Mouse (Mus musculus): Measurements from ENCODE around the gene Olfr911-ps1. TPM values are rescaled to one million over a fixed set of nuclear protein-coding genes. Genes with fewer than 3 reads are reported as not detected.

Gene Olfr911-ps1
- total RNA-seq (2021) = not detected

DNA sequence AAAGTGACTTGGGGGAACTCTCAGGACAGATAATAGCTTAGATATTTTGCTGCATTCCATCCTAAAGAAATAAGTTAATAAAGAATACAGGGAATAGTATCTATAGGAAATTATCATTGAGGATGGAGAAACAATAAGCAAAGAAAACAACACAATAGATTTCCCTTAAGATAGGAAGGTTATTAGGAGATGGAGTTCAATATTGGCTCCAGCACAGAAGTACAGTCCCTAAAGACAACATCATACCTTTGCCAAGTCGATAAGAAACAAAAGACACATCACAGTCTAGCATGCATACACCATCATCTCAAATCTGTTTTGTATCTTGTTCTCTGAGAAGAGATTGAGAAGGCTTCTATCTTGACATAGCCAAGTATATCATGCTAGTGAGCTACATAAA is at the start of gene Olfr911-ps1:
Gene Olfr911-ps1 (plus strand): TSS at position 301 of the 400 bp plus-strand sequence.
- DNase-seq = no peak

DNA sequence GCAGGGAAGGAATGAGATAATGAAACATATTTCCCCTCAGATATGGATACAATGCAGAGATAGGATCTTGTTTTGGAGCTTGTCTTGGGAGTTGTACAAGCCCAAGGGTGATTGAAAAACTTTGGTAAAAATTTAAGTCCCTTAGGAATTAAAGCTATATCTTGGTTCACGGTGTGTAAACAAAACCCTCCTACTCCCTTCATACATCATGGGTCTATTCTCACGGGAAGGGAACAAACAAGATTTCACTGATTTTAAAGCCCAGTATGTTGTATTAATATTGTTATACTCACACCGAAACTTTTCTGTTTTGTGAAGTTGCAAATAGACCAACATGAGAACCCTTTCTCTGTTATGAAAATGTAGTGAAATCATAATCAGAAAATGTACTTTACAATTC is 34.6 kb upstream of the Olfr911-ps1 start, which contains the start of gene Olfr906:
Gene Olfr906 (plus strand): TSS at position 301 of the 400 bp plus-strand sequence.
- no peak for DNase-seq

DNA sequence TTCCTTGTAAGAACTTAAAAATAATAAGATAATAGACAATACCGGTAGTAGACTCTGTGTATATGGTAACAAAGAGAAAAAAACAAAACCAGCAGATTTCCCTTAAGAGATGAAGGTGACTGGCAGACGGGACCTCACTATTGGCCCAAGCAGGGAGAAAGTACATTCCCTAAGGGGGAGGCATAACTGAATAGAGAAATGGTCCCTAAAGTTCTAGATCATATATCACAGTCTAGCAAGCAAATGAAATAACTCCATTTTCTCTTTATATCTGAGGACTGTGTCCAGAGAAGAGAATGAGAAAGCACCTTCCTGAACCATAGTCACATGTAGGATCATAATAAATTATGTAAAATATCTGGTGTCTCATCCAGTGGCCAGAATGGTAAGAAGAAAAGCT is 25.9 kb upstream of the Olfr911-ps1 start, which contains the start of gene Olfr907:
Gene Olfr907 (plus strand): TSS at position 301 of the 400 bp plus-strand sequence.
- DNase-seq = no peak

DNA sequence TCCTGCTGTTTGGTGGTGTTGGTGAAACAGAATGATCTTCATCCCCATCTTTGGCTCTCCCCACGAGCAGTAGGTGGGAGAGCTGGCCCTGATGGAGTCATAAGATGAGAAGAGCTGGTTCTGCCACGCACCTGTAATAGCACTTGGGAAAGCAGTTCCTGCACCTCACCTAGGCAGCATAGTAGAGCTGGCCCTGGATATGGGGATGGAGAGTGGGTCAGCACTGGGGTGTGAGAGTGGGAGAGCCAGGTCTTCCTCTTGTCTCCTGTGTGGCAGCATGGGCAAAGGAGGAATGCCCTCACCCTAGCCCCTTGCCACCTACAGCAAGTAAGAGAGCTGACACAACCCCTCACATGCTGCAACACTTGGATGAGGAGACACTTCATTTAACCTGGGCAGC is 9.0 kb upstream of the Olfr911-ps1 start:
- no peak for DNase-seq

DNA sequence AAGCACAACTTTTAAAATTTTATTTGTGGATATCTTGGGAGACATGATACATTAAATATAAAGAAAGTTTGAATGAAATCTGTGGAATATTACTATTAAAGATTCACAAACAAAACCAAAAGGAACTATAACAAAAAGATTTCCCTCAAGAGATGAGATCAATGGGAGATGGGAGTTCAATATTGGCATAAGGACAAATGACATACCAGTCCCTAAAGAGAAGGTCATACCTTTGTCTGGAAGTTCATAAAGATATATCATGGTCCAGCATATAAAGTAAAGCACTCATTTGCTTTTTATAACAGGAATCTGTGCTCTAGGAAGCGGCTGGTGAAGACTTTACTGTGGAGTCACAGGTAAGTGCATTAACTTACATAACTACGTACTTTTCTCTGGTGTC is 16.2 kb downstream of the Olfr911-ps1 start, which contains the start of gene Olfr910:
Gene Olfr910 (plus strand): TSS at position 301 of the 400 bp plus-strand sequence.
- no peak for DNase-seq

Other genes with a start within 250 kb of the Olfr911-ps1 start
- not detected for gene Olfr896-ps1, start 230.5 kb upstream of the Olfr911-ps1 start, total RNA-seq (2021)
- gene Olfr25, start 192.5 kb upstream of the Olfr911-ps1 start, total RNA-seq (2021) = not detected
- gene Olfr898, start 173.2 kb upstream of the Olfr911-ps1 start, total RNA-seq (2021) = not detected
- gene Olfr250, start 154.7 kb upstream of the Olfr911-ps1 start, total RNA-seq (2021) = not detected
- not detected for gene Olfr251, start 144.5 kb upstream of the Olfr911-ps1 start, total RNA-seq (2021)
- gene Olfr147, start 119.9 kb upstream of the Olfr911-ps1 start, total RNA-seq (2021) = not detected
- not detected for gene Olfr901, start 92.1 kb upstream of the Olfr911-ps1 start, total RNA-seq (2021)
- not detected for gene Olfr902, start 73.9 kb upstream of the Olfr911-ps1 start, total RNA-seq (2021)
- gene Olfr904, start 58.4 kb upstream of the Olfr911-ps1 start, total RNA-seq (2021) = not detected
- not detected for gene Olfr905, start 50.5 kb upstream of the Olfr911-ps1 start, total RNA-seq (2021)
- gene Olfr906, start 34.5 kb upstream of the Olfr911-ps1 start, total RNA-seq (2021) = not detected
- gene Olfr907, start 25.8 kb upstream of the Olfr911-ps1 start, total RNA-seq (2021) = not detected
- gene Olfr910, start 16.3 kb downstream of the Olfr911-ps1 start, total RNA-seq (2021) = not detected
- gene Olfr912, start 58.6 kb downstream of the Olfr911-ps1 start, total RNA-seq (2021) = not detected
- not detected for gene Olfr913, start 71.2 kb downstream of the Olfr911-ps1 start, total RNA-seq (2021)
- gene Olfr914, start 83.5 kb downstream of the Olfr911-ps1 start, total RNA-seq (2021) = not detected
- not detected for gene Olfr916, start 138.3 kb downstream of the Olfr911-ps1 start, total RNA-seq (2021)
- gene Olfr917, start 144.3 kb downstream of the Olfr911-ps1 start, total RNA-seq (2021) = not detected
- gene Olfr918, start 153.0 kb downstream of the Olfr911-ps1 start, total RNA-seq (2021) = not detected
- not detected for gene Olfr919, start 182.1 kb downstream of the Olfr911-ps1 start, total RNA-seq (2021)
- gene Vwa5a, start 196.7 kb downstream of the Olfr911-ps1 start, total RNA-seq (2021) = 10 to 100 TPM; 25.9 to 27.5 TPM
- gene Olfr920, start 230.7 kb downstream of the Olfr911-ps1 start, total RNA-seq (2021) = under 1 TPM; 0.07 to 0.14 TPM

All from heart, postnatal 4 days (tissue).